Mouse (Mus musculus): ENCODE measurements around the gene D430042O09Rik.

GRCm38 (mm10) chr7:125924044-125924443, 216.4 kb downstream of the D430042O09Rik start:
- TF ChIP-seq CTCF (IDR thresholded peaks at IDR 0.05; ENCODE audit: borderline replicate concordance, insufficient read depth, low read length) (no peak), POLR2A (IDR thresholded peaks at IDR 0.05; ENCODE audit: low read depth, low read length) (no peak)
